Mouse (Mus musculus) small intestine, adult 2 months (tissue): ENCODE measurements around the gene Kncn. TPM values are rescaled to one million over a fixed set of nuclear protein-coding genes. Genes with fewer than 3 reads are reported as not detected.

Source experiments
- H3K27ac ChIP-seq: fragments of 200-500 bp; 2 replicates; pipeline ENCODE4 v1.5.1; 2012; ENCODE audit warnings: low read depth, low read length, control low read depth, inconsistent platforms; ENCODE audit not compliant: insufficient read depth
- H3K27me3 ChIP-seq: fragments of 200-500 bp; 2 replicates; pipeline ENCODE4 v1.6.1; 2012; ENCODE audit warnings: mild to moderate bottlenecking, moderate library complexity, low read length, inconsistent platforms; ENCODE audit not compliant: control insufficient read depth, insufficient read depth
- H3K36me3 ChIP-seq: fragments of 200-500 bp; 2 replicates; pipeline ENCODE4 v1.6.1; 2012; ENCODE audit warnings: mild to moderate bottlenecking, low read length, control low read depth, inconsistent platforms; ENCODE audit not compliant: control insufficient read depth, insufficient read depth
- H3K4me1 ChIP-seq: fragments of 200-500 bp; 2 replicates; pipeline ENCODE4 v1.6.1; 2012; ENCODE audit warnings: low read length, inconsistent platforms, mixed read lengths; ENCODE audit not compliant: control insufficient read depth, insufficient read depth, insufficient read length
- H3K4me3 ChIP-seq: fragments of 200-500 bp; 2 replicates; pipeline ENCODE4 v1.5.1; 2012; ENCODE audit warnings: low read depth, mild to moderate bottlenecking, control low read depth, inconsistent platforms, low read length, moderate library complexity
- CTCF ChIP-seq: fragments of 200-500 bp; IDR thresholded peaks from 2 replicates; pipeline ENCODE4 v1.5.1; 2012; ENCODE audit warnings: low read depth, mild to moderate bottlenecking, control low read depth, inconsistent platforms, low read length, moderate library complexity, mixed read lengths; ENCODE audit not compliant: insufficient replicate concordance, insufficient read length; ENCODE audit errors: extremely low read depth
- POLR2A ChIP-seq: fragments of 200-500 bp; IDR thresholded peaks from 2 replicates; pipeline ENCODE4 v1.6.1; 2012; ENCODE audit warnings: low read depth, mild to moderate bottlenecking, control low read depth, inconsistent platforms, low read length, moderate library complexity
- WGBS: fragments of 180-500 bp; shearing (Covaris S2); methylation state at CpG from one replicate; pipeline ENCODE4 v1.1.7; 2018; 5-methylcytosine and 5-hydroxymethylcytosine counted together
- polyA plus RNA-seq: library from polyadenylated mRNA; depleted of rRNA; stranded (reverse); fragments of >200 nt; gene quantifications from 2 replicates; pipeline ENCODE4 v1.2.3, GENCODE M21; 2012

Kncn gene
- polyA plus RNA-seq, 1 experiment: not detected

- Histone ChIP-seq H3K4me1 (peaks cover 3% of the 10 kb centered on the region; the same call in 1 of the 2 replicates), H3K36me3 (peaks cover 25% of the 10 kb centered on the region), H3K4me3 (no peak overlapping the region), H3K27me3 (no peaks in the 10 kb centered on the region), H3K27ac (no peak overlapping the region)
- no peak for TF ChIP-seq POLR2A
- no peak for TF ChIP-seq CTCF
- WGBS: 95% methylated on average over 1 of the region's 1 CpGs
Observed at GRCm38 (mm10) chr4:115848083-115848482, 36.1 kb upstream of the Kncn start.

- peaks cover 3% of the 10 kb centered on the region; the same call in 1 of the 2 replicates for H3K4me1 ChIP-seq
- no peak for TF ChIP-seq POLR2A
- H3K4me3 ChIP-seq: no peak overlapping the region
- no peaks in the 10 kb centered on the region for H3K27me3 ChIP-seq
- H3K27ac ChIP-seq: no peak overlapping the region
- peaks cover 26% of the 10 kb centered on the region for H3K36me3 ChIP-seq
- WGBS: 40% methylated on average over 8 of the region's 8 CpGs
Observed at GRCm38 (mm10) chr4:115848990-115849677, 35.1 kb upstream of the Kncn start.

- H3K4me1 ChIP-seq: peaks cover 3% of the 10 kb centered on the region; the same call in 1 of the 2 replicates
- H3K4me3 ChIP-seq: no peak overlapping the region
- WGBS: 69% methylated on average over 2 of the region's 2 CpGs
- no peaks in the 10 kb centered on the region for H3K27me3 ChIP-seq
- no peak overlapping the region for H3K27ac ChIP-seq
- no peak for TF ChIP-seq CTCF
- no peak for TF ChIP-seq POLR2A
- H3K36me3 ChIP-seq: peaks cover 26% of the 10 kb centered on the region
Observed at GRCm38 (mm10) chr4:115850111-115850510, 34.1 kb upstream of the Kncn start.

GRCm38 (mm10) chr4:115850631-115851030 lies 33.6 kb upstream of the Kncn start:
- 26% methylated on average over 2 of the region's 2 CpGs for WGBS

DNA sequence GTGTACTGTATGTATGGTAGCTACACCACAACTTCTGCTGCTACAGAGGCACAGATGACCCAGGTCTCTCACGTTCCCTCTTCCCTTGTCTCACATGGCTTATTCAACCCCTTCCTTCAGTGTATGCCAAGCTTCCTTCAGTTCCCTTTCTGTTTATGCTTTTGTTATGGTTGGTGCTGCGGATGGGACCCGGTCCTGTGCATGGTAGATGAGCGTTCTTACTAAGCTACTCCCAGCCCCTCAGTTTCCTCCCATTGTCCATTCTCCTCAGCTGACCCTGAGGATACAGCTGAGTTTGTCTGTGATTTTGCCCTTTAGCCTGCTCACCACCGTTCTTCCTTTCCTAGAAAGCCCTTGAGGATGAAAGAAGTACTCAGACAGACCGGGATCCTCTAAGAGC lies 32.6 kb upstream of the Kncn start:
- TF ChIP-seq POLR2A: no peak
- no peak for TF ChIP-seq CTCF
- WGBS: 94% methylated on average over 6 of the region's 6 CpGs
- no peak overlapping the region for H3K27ac ChIP-seq
- H3K27me3 ChIP-seq: no peaks in the 10 kb centered on the region
- H3K36me3 ChIP-seq: peaks cover 26% of the 10 kb centered on the region
- no peak overlapping the region for H3K4me3 ChIP-seq
- peaks cover 3% of the 10 kb centered on the region; the same call in 1 of the 2 replicates for H3K4me1 ChIP-seq

More at GRCm38 (mm10) chr4:115850631-115851030, 33.6 kb upstream of the Kncn start:
- Histone ChIP-seq H3K27me3 (no peaks in the 10 kb centered on the region), H3K36me3 (peaks cover 26% of the 10 kb centered on the region), H3K4me3 (no peak overlapping the region), H3K27ac (no peak overlapping the region), H3K4me1 (peaks cover 3% of the 10 kb centered on the region; the same call in 1 of the 2 replicates)
- TF ChIP-seq CTCF: no peak
- TF ChIP-seq POLR2A: no peak

GRCm38 (mm10) chr4:115855100-115855499 lies 29.1 kb upstream of the Kncn start:
- H3K4me1 ChIP-seq: no peaks in the 10 kb centered on the region; the same call in 1 of the 2 replicates
- H3K27ac ChIP-seq: no peak overlapping the region
- peaks cover 37% of the 10 kb centered on the region for H3K36me3 ChIP-seq
- 84% methylated on average over 6 of the region's 6 CpGs for WGBS
- no peak overlapping the region for H3K4me3 ChIP-seq
- no peak for TF ChIP-seq POLR2A
- no peaks in the 10 kb centered on the region for H3K27me3 ChIP-seq

GRCm38 (mm10) chr4:115855609-115856008 lies 28.6 kb upstream of the Kncn start:
- H3K4me3 ChIP-seq: no peak overlapping the region
- peaks cover 40% of the 10 kb centered on the region for H3K36me3 ChIP-seq
- H3K4me1 ChIP-seq: no peaks in the 10 kb centered on the region
- no peak overlapping the region for H3K27ac ChIP-seq
- no peaks in the 10 kb centered on the region for H3K27me3 ChIP-seq
- WGBS: 74% methylated on average over 4 of the region's 4 CpGs
- TF ChIP-seq POLR2A (no peak), CTCF (no peak)
